Mouse (Mus musculus) liver, postnatal 0 days (tissue): Measurements from ENCODE around the gene Gm21976.

Experiments used
- CTCF ChIP-seq: sonication (generic); IDR thresholded peaks from 2 replicates; pipeline ENCODE4 v1.5.1; 2016; ENCODE audit warnings: antibody characterized with exemption, low read depth
- EP300 ChIP-seq: IDR thresholded peaks from 2 replicates; pipeline ENCODE4 v1.6.1; 2016; ENCODE audit warnings: antibody characterized with exemption, low read depth, mild to moderate bottlenecking

GRCm38 (mm10) chr13:98280990-98281650, 1.4 kb downstream of the Gm21976 start:
- no peak for TF ChIP-seq CTCF
- no peak for TF ChIP-seq EP300
